ENCODE assay signal across 12 mouse cellular contexts in the genomic region with DNA sequence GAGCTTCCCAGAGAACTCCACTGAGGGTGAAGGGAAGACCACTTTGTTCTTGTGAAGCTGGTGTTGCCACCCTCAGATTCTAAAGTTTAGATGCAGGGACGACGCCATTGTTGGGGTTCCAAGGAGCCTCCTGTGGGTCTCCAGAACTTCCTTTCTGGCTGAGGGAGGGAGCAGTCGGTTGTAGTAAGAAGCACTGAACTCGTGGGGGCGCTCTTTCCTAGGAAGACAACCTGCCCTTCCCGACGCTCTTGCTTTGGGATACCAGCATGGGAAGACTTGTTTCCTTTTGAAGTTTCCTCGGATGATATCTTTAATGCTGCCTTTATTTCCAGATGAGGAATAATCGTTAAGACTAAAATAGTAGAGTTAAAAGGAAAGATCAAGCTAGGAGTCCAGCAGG. TPM values are rescaled to one million over a fixed set of nuclear protein-coding genes. Genes with fewer than 3 reads are reported as not detected.
DNase-seq lines count a peak whose midpoint lies in the region; ATAC-seq and TF ChIP-seq lines count a peak whose summit lies in the region.
"Not testable (repeated sequence)": the region's sequence is repeated elsewhere in the genome, so short reads cannot be mapped to it uniquely, and the experiment has no call there.
"Had no signal": no experiment of that assay in that cellular context is flagged by ENCODE, and none has a peak within 500 bp of the region (broad histone marks: within the 10 kb centered on the region; RNA-seq: fewer than 3 reads in every experiment).

No protein-coding gene starts in this region.

- not testable (repeated sequence) for H3K36me3 ChIP-seq in heart, embryonic 15.5 days; small intestine, adult 2 months (ENCODE audit: control insufficient read depth, insufficient read depth, low read length)

- H3K4me1 ChIP-seq in heart, embryonic 15.5 days (replicated peaks): not testable (repeated sequence)
- H3K4me1 ChIP-seq in small intestine, adult 2 months (ENCODE audit: control insufficient read depth, insufficient read depth, insufficient read length, low read length): peaks cover 19% of the 10 kb centered on the region

- not testable (repeated sequence) for H3K27me3 ChIP-seq in heart, embryonic 15.5 days; small intestine, adult 2 months (ENCODE audit: control insufficient read depth, insufficient read depth, low read length)

- not testable (repeated sequence) for TF ChIP-seq CTCF in small intestine, adult 2 months (IDR thresholded peaks at IDR 0.05; ENCODE audit: extremely low read depth, insufficient read length, insufficient replicate concordance, low read depth, low read length)

- DNase-seq in 416B (ENCODE audit: low read depth): peak; percentile 14
- peak; percentile 8 for DNase-seq in c-Kit-positive CD71-negative TER-119-negative erythroid progenitor cells, embryonic 14.5 days (ENCODE audit: low read depth)
- DNase-seq in kidney, postnatal 10 days: peak; percentile 81
- peak; percentile 58 for DNase-seq in left cerebral cortex, postnatal 4 days
- peak; percentile 53 to 72 for DNase-seq in lung, postnatal 4 days

- ATAC-seq in erythroblast, adult 5-6 weeks (replicated peaks; ENCODE audit: low FRiP score, poor library complexity, severe bottlenecking): 0 out of 2 replicates have a peak, but pooled peaks have one; percentile 36
- not testable (repeated sequence) for ATAC-seq in heart, embryonic 15.5 days (replicated peaks; ENCODE audit: insufficient number of reproducible peaks, insufficient read depth, low FRiP score, low read depth)

- not testable (repeated sequence) for H3K27ac ChIP-seq in heart, embryonic 15.5 days
- H3K27ac ChIP-seq in small intestine, adult 2 months (ENCODE audit: insufficient read depth, low read depth, low read length): peak overlapping the region; percentile 53; the same call in 1 of the 2 replicates

- 0 out of 2 replicates have a peak overlapping the region, but pooled peaks have one; percentile 5 for H3K4me3 ChIP-seq in heart, embryonic 15.5 days
- H3K4me3 ChIP-seq in small intestine, adult 2 months (ENCODE audit: low read depth, low read length): not testable (repeated sequence)

- intact Hi-C loops in left cerebral cortex, postnatal 4 days (cut with DNase I): loop anchor here (10.0 kb wide), 1 partner anchor 58 kb away; no protein-coding TSS in a partner anchor

- TF ChIP-seq POLR2A in small intestine, adult 2 months (IDR thresholded peaks at IDR 0.05; ENCODE audit: low read depth, low read length): not testable (repeated sequence)

- peak overlapping the region; percentile 50 for H3K4me2 ChIP-seq in heart, embryonic 15.5 days

- WGBS in heart, embryonic 15.5 days: 18% methylated on average over 9 of the region's 9 CpGs
- WGBS in small intestine, adult 2 months: 13% methylated on average over 9 of the region's 9 CpGs

- H3K9me3 ChIP-seq in heart, embryonic 15.5 days (replicated peaks): not testable (repeated sequence)

- not testable (repeated sequence) for H3K9ac ChIP-seq in heart, embryonic 15.5 days

RNA-seq across cellular contexts. Expression of a gene that starts 4.9 kb away (rescaled TPM):
- total RNA-seq in erythroblast, adult 5-6 weeks (2015; ENCODE audit: low replicate concordance): not detected in 2 replicates
- total RNA-seq in erythroblast, adult 5-6 weeks (2017; ENCODE audit: low replicate concordance): not detected in 2 replicates
- not detected in 2 replicates for polyA plus RNA-seq in heart, embryonic 15.5 days (2015; fragmentation: Nextera tagmentation; extraction: Ambion mirVana)
- under 1 TPM; 0.36 to 0.52 TPM for total RNA-seq in left cerebral cortex, postnatal 4 days (2021)
- 60.8 and 66.8 TPM in 2 replicates for polyA plus RNA-seq in small intestine, adult 2 months (2012; rRNA removed)
- polyA plus RNA-seq: activated CD4-positive, CD25-positive, alpha-beta regulatory T cell, adult 4 months; hindbrain, embryonic 10.5 days; neural tube, embryonic 13.5 days had no signal

RNA-seq across cellular contexts. Expression of a gene that starts 16.1 kb away (rescaled TPM):
- total RNA-seq in erythroblast, adult 5-6 weeks (2015; ENCODE audit: low replicate concordance): not detected in 2 replicates
- total RNA-seq in erythroblast, adult 5-6 weeks (2017; ENCODE audit: low replicate concordance): not detected in 2 replicates
- not detected in 2 replicates for polyA plus RNA-seq in heart, embryonic 15.5 days (2015; fragmentation: Nextera tagmentation; extraction: Ambion mirVana)
- under 1 TPM; 0.40 to 0.60 TPM for total RNA-seq in left cerebral cortex, postnatal 4 days (2021)
- polyA plus RNA-seq in small intestine, adult 2 months (2012; rRNA removed): 14.4 and 46.1 TPM in 2 replicates
- polyA plus RNA-seq: activated CD4-positive, CD25-positive, alpha-beta regulatory T cell, adult 4 months; hindbrain, embryonic 10.5 days; liver, embryonic 16.5 days had no signal

RNA-seq across cellular contexts. Expression of a gene that starts 16.1 kb away (rescaled TPM):
- not detected in 2 replicates for total RNA-seq in erythroblast, adult 5-6 weeks (2015; ENCODE audit: low replicate concordance)
- total RNA-seq in erythroblast, adult 5-6 weeks (2017; ENCODE audit: low replicate concordance): 1.3 TPM in 1 of 2 replicates, not detected in the other
- not detected in 2 replicates for polyA plus RNA-seq in heart, embryonic 15.5 days (2015; fragmentation: Nextera tagmentation; extraction: Ambion mirVana)
- under 1 TPM in 1 of 2 experiments, not detected in 1; 0.40 TPM for total RNA-seq in left cerebral cortex, postnatal 4 days (2021)
- polyA plus RNA-seq in small intestine, adult 2 months (2012; rRNA removed): 1.9 and 2.3 TPM in 2 replicates
- polyA plus RNA-seq: activated CD4-positive, CD25-positive, alpha-beta regulatory T cell, adult 4 months; hindbrain, embryonic 10.5 days; liver, embryonic 16.5 days; neural tube, embryonic 13.5 days had no signal

RNA-seq across cellular contexts. Expression of a gene that starts 32.1 kb away (rescaled TPM):
- total RNA-seq in erythroblast, adult 5-6 weeks (2015; ENCODE audit: low replicate concordance): not detected in 2 replicates
- not detected in 2 replicates for total RNA-seq in erythroblast, adult 5-6 weeks (2017; ENCODE audit: low replicate concordance)
- not detected in 2 replicates for polyA plus RNA-seq in heart, embryonic 15.5 days (2015; fragmentation: Nextera tagmentation; extraction: Ambion mirVana)
- under 1 TPM; 0.56 to 0.76 TPM for total RNA-seq in left cerebral cortex, postnatal 4 days (2021)
- 0.23 and 0.66 TPM in 2 replicates for polyA plus RNA-seq in small intestine, adult 2 months (2012; rRNA removed)
- polyA plus RNA-seq: activated CD4-positive, CD25-positive, alpha-beta regulatory T cell, adult 4 months; hindbrain, embryonic 10.5 days; liver, embryonic 16.5 days; neural tube, embryonic 13.5 days had no signal

Comparison
In these comparisons a context has a peak if more than half of its experiments do, and no peak if none do; other contexts are left out.
1. DNase-seq: peak in every context shown above with its lines; median percentile 81 in kidney, postnatal 10 days; 62 in lung, postnatal 4 days; 58 in left cerebral cortex, postnatal 4 days; 14 in 416B; 8 in c-Kit-positive CD71-negative TER-119-negative erythroid progenitor cells, embryonic 14.5 days.